Mouse (Mus musculus) cerebellum, postnatal 4 days (tissue): ENCODE data around the gene Prkch.

Experiments
- DNase-seq, 2 experiments: peaks; one replicate each; pipeline ENCODE4 v3.0.0; 2022; ENCODE audit warnings: low spot score in 2 of 2, mixed read lengths in 1 of 2

The Prkch gene

DNA sequence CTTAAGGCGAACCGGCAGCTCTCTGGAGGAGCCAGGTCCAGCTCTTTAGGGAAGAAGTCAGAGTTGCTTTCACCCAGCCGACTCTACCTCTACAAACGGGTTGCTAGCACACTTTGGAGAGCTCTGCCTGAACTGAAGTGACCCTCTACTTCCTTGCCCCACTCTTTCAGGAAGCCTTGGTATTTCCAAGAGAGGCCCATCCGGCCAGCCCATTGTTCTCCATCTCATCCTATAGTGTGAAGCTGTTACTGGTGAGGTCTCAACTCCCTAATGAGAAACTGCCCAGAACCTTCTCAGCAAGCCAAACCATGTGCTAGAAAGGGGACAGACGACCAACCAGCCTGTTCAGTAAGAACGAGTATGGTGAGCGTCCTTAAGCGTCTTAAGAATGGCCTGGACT is 1.3 kb upstream of the Prkch start:
- no peak for DNase-seq

DNA sequence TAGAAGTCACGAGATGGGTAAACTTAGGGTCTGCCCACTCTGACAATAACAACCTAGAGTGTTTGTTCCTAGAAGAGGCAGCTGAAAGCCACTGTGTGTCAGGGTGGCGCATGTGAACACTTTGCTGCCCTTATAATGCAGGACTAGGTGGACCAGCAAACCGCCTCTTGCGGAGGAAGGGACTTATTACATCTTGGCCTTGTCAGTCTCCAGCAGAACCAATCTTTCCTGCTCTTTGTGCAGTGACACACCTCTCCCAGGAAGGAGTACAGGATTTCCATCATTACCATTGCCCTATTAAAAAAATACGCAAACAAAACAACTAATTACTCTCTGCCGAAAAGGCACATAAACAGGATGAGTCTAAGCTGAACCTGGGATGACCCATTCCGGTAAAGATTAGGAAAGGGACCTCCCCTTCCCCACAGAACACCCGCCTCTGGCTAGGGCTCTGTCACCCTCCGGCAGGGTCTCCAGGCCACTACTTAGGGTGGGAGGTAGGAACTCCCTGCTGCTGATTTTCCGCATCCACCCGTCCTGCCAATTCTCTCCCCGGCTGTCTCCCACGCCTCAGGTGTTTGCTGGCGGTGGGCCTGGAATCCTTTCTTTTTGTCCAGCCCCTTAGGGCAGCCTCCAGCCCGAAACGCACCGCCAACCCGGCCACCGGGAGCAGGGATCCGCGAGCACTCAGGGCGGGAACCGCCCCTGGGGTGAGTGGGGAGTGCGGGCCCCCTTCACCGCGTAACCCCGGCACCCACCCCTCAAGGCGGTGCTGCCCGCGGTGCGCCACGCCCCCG is 585 bp upstream of the Prkch start:
- peak in 1 of 2 experiments; percentile 14 for DNase-seq

DNA sequence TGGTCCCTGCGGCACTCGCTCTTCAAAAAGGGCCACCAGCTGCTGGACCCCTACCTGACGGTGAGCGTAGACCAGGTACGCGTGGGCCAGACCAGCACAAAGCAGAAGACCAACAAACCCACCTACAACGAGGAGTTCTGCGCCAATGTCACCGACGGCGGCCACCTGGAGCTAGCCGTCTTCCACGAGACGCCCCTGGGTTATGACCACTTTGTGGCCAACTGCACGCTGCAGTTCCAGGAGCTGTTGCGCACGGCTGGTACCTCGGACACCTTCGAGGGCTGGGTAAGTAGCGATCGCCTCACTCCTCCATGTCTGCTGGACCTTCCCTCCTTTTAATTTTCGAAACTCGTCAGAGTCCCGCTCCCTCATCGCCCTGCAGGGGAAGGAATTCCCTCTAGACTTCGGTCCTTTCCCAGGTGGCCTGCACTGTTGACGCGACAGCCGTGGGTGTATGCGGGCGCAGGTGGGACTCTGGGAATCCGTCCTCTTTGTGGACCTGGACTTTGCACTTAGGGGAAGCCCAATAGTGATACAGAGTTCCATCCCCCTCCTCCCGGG is 725 bp downstream of the Prkch start:
- no peak for DNase-seq

DNA sequence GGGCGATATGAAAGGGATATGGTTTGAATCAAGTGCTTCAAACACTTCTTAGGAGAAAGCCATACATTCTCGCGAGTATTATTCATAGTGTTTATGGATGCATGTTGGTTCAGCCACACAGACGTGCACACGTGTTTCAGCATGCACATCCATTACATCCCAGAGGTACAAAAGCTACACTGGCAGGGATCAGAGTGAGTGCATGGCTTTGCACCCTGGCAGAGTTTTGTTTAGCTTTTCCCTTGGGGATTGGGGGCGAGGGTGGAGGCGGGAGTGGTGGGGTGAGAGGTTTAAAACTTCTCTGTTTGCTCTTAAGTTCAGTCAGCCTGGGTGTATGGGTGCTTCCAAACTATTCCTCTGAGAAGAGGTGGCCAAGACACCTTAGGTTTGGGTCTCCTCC is 1.3 kb downstream of the Prkch start:
- DNase-seq = no peak

DNA sequence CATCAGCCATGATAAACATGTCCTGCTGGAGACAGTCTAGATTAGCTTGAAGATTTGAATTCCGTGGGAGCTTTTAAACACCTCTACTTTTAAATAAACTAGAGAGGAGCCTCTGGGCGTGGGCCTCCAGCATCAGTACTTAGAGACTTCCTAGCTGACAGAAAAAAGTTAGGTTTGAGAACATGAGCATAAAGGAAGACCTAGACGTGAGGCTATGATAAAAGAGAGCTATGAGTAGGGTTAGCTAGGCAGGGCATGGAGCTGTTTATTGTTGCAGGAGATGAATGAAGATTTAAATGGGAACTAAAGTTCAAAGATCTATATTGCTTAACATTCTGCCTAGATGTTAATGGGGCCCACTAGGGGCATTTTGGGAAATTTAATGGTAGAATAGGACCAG is 2.7 kb downstream of the Prkch start:
- no peak for DNase-seq

DNA sequence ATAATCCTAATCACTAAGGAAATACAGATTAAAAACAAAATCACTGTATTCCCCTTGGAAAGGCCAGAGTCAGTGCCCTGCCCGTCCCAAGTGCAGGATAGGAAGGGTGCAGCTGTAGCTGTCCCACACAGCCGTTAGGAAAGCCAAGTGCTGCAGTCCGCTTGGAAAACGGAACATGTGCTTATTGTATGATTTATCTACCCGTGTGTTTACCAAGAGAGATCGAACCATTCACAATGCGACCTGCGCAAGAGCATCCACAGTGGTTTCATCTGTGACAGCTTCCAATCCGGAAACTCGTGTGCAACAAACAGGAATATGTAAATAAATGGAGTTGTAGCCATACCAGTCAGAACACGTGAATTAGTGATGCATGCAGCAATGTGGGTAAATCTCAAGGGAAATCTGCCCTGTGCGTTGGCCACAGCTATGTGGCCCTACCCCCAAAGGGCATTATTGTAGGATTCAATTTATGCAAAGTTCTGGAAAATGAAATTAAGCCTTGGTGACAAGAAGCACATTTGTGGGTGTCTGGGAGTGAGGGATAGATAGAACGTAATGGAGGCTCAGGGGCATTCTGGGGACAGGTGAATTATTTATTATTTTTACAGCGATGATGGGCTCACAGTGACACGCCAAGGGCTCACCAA is 6.2 kb downstream of the Prkch start:
- no peak for DNase-seq

DNA sequence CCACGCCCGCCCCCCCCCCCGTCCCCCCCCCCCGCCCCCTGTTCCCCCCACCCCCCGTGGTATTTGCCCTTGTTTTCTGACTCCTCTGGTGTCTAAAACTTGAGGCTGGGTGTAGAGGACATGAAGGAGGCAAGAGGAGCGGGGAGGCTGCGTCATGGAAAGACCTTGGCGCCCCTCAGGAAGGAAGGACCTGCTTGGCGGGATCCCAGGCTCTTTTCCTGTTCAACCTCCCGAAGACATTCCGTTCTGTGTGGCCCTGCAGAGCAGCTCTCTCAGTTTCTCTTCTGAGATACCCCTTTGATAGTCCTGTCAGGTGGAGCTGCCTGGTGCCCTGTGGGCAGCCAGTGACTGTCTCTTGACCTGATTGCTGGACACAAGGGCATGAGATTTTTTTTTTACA is 7.0 kb downstream of the Prkch start:
- DNase-seq = no peak

DNA sequence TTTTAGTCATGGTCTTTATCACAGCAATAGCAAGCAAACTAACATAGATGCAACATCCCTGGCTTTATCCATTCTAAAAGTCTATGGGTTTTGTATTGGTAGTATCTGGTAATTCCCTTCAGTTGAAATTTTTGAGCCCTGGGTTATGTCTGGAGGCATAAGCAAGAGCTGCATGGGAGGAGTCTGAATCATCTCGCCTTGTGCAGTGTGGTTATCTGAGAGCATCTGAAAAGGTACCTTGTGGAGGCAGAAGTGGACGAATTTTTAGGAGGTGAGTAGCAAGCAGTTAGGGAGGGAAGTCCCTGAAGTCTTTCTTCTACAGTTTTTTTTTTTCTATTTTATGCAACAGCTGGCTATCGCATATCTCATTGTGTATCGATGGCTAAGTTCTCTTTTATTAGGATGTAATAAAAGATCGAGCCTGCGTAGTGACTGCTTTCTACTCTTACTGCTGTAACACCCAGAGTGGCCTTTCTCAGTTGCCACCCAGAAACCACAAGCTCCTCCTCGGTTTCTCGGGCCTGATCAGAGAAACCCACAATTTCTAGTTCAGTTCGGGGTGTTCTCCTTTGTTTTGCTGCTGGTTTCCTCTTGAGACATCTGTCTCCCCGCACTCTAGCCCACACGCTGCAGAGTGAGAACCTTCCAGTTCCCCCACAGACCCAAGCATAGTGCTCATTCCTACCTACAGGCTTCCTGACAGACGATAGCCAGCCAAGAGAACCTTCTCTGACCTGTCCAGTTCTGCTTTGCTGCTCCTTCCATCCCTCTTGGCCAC is 8.6 kb downstream of the Prkch start:
- DNase-seq = no peak

DNA sequence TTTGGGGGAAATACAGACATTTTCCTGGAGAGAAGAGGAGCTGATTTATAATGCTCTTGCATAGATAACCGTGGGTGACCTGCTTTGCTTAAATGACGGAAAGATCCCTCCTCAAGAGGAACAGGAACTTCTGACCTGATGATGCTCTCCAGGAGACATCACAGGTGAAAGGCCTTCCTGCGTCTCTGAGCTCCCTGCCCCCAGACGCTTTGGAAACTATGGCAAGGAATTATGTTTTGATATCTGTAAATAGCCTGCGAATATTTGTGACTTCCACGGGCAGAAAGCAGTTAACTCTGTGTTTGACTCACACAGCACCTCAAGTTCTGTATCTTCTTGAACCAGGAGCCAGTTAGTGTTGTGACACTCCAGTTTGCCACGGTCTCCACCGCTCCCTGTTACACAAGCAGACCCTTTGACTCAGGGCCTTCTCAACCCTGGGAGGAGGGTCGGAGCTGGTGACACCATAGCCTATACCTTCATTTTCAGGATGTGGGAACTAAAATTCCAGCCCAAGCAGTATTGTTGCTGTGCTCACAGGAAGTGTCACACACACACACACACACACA is 9.7 kb downstream of the Prkch start:
- DNase-seq = no peak

DNA sequence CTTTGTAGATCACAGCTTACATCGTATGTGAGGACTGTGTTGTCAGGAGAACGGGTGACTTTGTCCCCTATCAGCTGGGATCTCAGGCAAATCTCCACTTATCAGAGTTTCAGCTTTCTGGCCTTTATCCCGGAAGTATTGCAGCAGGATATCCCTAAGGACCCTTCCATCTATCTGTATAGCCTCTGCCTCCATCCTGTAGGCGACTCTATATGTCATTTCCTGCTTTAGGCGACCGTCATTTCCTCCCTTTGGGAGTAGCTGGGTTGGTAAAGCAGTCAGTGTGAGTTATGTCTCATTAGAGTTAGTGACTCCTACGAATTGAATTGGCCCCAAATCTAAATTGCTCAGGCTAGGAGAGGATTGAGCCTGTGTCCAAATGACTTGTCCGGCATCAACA is 10.6 kb downstream of the Prkch start:
- DNase-seq = no peak

DNA sequence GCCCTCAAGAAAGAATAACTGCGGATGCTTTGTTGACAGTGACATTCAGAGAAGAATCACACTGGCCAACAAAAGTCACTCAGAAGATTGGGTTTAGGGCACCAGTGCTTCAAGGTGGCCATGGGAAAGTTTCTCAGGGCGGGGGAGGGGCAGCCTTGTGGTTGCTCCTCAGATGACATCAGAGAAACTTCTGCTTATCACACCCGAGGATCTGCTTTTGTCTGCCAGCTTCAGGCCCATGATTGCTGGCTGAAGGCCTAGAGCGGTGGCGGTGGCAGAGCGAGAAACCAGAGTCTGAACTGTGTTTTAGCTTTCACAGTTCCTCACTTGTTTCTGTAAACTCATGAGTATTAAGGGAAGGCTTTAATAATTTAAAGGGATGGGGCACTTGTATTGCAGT is 13.6 kb downstream of the Prkch start:
- no peak for DNase-seq

DNA sequence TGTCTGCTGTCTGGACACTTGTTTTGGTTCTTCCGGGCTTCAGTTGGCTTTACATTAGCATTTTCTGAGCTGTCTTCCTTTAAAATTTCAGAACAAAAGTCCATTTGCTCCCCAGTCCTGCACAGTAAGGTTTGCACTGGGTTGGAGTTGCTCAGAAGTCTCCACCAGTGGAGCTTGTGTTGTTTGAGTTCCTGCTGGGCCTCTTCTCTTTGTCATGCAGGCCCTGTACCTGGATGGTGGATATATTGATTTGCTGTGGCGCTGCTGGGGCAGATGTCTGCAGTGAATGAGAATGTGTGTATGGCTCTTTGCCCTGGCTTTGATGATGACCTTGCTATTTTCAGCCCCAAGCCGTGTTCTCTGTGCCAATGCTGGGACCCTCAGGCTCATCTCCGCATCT is 15.9 kb downstream of the Prkch start:
- no peak for DNase-seq

DNA sequence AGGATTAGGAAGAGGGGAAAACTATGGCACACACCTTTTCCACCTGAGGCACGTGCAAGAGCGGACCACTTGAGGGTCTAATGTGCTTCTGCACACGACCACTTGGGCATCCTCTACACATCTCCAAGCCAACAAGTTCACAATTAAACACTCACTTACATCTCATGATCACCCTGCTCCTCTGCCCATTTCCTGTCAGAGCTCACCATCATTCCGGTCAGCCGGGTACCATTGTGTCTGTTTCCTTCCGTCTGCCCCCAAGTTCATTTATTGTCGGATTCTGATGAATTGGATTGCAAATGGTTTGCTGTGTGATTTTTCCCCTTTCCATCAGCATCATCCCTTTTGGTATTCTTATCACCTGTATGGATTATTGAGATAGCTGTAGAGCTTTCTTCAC is 18.4 kb downstream of the Prkch start:
- no peak for DNase-seq

DNA sequence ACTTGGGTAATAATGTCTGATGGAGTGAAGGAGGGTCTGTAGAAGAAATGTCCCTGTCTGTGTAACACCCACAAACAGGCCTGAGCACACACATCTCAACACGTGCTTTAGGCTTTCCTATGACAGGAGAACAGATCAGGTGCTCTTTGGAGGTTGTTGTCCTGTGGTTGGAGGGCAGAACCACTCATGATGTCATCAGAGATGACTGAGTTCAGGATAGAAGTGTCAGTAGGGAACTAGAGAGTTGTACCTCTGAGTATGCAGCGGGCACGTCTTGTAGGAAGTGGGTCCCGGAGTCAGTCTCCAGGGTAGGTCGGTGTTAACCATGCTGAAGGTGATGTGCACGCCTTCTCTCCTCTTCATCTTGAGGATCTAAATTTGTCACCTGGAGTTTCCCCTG is 19.1 kb downstream of the Prkch start:
- no peak for DNase-seq

DNA sequence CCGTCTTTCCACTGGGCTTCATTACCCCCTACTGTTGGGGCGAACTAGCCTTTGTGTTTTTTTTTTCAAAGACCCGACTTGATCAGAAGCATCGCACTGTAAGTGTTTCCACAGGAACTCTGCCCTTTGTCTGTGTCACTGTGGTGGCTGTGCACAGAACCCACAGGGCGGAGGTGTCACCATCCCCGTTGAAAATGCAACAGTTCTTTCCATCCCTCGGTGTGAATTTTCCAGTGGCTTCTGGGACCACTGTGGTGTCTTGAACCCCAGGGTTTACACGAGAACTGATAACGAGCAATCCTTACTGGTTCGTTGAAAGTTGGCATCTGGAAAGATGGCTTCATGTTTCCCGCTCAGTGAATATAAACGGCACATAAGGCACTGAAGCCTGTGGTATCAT is 20.2 kb downstream of the Prkch start:
- no peak for DNase-seq

DNA sequence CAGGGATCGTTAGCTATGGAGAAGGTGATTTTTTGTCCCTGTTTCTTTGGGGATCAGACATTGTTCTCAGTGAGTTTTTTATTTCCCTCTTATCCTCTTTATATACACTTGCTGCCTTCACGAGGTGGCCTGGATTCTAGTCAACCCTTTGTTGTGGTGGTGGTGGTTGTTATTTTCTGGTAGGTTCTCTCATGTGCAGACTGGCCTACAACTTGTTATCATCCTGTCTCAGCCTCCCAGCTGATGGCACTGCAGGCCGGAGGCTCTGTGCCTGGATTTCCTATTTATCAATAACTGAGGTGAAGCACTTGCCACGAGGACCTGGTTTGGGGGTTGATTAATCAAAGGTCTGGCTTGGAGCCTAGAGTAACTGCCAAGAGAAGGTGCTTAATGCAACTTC is 20.6 kb downstream of the Prkch start:
- DNase-seq = no peak

DNA sequence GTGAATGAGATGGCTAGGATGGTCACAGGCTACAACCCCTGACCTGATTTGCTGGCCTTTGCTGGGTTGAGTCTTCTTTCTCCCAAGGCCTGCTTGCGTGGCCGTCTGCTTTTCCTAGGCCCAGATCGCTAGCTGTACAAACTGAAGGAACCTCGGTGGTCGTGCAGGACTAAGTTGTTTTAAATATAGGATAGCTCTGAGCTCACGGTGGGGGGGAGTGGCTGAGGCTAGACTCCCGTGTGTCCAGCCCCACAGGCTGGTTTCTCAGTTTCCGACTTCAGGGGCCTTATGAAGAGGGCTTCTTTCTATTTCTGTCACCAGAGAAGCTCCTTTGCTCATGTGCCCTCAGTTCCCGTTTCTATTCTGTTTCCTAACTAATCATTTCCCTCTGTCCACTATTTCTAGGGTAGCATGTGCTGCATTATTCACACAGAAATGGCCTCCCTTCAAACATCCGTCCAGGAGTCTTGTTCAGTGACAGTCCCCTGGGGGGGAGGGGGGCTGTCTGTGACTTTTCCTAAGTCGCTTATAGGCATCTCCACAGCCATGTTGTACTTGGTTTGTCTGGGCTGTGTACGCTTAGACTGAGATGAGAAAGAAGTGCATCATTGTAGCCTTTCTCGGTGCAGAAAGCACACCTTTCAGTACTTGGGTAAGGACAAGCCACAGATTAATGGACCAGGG is 22.9 kb downstream of the Prkch start:
- no peak for DNase-seq

DNA sequence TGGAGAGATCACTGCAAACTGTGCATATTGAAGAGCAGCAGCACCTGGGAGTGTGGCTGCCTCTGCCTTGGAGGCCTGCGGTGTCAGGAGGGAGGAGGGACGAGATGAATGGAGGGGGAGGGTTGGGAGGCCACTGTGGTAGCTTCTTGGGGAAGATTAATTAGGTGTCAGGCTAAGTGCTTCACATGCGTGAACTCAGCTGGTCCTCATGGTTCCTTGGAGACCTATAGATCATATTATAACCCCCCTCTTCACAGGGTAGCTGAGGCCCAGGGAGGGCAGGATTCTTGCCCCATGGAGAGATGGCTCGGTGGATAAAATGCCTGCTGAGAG is 23.4 kb downstream of the Prkch start:
- DNase-seq = no peak

DNA sequence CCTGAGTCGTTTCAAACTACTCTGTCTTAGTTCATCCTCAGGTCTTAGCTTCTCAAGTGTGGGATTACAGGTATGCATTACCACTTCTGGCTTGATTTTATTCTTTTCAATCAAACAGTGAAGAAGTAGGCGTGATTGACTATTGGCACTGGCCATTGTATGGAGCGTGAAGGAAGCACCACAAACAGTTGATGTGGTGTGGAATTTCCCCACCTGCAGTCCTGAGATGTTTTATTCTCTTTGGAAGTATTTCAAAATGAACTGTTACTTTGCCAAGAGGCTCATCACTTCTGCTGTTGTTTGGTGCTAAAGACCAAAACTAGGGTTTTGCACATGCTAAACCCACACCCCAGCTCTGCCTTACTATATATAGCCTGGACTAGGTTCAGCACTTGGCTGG is 24.7 kb downstream of the Prkch start:
- DNase-seq = no peak

DNA sequence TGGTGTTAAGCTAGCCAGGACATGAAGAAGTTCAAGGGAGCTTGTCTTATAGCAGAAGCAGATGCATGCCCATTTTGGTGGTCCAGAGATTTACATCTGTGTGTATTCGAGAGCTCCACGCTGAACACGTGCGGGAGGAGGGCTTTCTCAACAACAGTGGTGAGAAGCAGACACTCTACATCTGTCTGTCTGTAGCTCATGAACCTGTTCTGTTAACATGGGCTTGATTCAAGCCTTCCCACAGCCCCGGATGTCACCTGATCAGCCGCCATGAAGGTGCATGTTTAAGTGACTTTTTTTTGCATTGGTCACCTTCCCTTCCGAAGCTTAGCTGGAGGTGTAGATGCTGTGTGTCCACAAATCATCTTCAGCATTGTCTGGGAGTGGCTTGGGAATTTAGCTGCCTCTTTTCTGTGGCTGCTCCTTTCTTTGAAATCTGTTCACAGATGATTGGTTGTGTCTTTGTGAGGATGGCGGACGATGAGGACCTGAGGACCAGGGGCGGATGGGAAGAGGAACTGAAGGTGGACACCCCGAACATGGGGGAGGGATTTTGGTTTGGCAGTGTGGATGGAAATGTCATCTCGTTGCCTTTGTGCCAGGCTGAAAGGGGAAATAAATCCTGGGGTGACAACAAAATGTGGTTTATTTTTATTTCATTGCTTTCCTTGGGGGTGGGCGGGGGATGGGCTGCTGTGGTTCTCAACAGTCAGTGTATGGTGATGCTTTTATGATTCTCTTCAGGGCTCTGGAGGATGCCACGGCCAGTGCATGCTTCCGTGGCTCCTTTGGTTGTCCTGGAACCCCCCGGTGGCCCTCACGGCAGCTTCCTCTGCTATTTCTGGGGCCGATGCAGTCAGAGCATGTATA is 25.3 kb downstream of the Prkch start:
- no peak for DNase-seq
